Mouse (Mus musculus) common myeloid progenitor, adult 5-6 weeks (primary cell): ENCODE measurements around the gene Sf1. TPM values are rescaled to one million over a fixed set of nuclear protein-coding genes. Genes with fewer than 3 reads are reported as not detected.
A peak's percentile ranks its signal among the peaks of the same experiment; 100 is the strongest.

Experiments used
- ATAC-seq: replicated peaks from 2 replicates; pipeline ENCODE4 v1.8.0; 2016; ENCODE audit warnings: low read depth, mild to moderate bottlenecking, moderate TSS enrichment, inconsistent platforms; ENCODE audit not compliant: poor library complexity, severe bottlenecking
- total RNA-seq: library from RNA; stranded (forward); fragments of 200-1000, 187-1606 nt; gene quantifications from 2 replicates; pipeline ENCODE4 v1.2.3, GENCODE M21; 2017

Sf1 gene
- total RNA-seq, 1 experiment from 2014 or later: 221 TPM

GRCm38 (mm10) chr19:6393637-6394036 is 30.1 kb downstream of the Sf1 start:
- ATAC-seq: no peak

DNA sequence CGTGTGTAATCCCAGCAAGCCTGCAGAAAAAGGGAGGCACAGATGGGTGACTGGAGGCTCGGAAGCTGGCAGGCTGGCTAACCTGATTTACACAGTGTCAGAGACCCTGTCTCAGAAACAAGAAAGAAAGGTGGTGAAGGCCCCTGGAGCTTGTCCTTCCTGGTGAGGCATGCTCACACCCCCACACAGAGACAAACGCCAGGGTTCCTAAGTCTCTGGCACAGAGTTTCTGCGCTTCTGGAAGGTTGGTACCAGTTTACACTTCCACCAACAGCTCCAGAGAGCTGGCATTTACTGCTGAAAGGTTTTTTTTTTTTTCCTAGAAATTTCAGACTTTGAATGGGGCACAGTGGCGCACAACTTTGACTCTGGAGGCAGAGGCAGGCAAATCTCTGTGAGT is 32.7 kb downstream of the Sf1 start:
- no peak for ATAC-seq

DNA sequence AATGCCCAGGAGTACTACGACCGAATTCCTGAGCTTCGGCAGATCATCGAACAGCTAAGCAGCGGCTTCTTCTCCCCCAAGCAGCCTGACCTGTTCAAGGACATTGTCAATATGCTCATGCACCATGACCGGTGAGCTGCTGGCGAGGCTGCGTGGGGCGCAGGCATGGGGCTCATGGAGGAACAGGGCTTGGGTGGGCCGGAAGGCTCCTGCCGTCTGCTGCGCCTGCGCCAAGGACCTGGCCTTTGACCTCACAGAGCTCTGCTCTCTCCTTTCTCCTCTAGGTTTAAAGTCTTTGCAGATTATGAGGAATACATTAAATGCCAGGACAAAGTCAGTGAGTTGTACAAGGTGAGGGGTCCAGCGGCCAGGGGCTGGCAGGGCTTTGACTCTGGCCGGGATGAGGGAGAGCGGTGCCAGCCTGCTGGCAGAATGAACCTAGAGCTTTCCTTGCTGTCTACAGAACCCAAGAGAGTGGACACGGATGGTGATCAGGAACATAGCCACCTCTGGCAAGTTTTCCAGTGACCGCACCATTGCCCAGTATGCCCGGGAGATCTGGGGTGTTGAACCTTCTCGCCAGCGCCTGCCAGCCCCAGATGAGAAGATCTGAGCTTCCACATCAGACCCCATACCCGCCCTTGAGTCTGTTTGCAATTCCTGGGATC is 34.2 kb downstream of the Sf1 start:
- no peak for ATAC-seq

DNA sequence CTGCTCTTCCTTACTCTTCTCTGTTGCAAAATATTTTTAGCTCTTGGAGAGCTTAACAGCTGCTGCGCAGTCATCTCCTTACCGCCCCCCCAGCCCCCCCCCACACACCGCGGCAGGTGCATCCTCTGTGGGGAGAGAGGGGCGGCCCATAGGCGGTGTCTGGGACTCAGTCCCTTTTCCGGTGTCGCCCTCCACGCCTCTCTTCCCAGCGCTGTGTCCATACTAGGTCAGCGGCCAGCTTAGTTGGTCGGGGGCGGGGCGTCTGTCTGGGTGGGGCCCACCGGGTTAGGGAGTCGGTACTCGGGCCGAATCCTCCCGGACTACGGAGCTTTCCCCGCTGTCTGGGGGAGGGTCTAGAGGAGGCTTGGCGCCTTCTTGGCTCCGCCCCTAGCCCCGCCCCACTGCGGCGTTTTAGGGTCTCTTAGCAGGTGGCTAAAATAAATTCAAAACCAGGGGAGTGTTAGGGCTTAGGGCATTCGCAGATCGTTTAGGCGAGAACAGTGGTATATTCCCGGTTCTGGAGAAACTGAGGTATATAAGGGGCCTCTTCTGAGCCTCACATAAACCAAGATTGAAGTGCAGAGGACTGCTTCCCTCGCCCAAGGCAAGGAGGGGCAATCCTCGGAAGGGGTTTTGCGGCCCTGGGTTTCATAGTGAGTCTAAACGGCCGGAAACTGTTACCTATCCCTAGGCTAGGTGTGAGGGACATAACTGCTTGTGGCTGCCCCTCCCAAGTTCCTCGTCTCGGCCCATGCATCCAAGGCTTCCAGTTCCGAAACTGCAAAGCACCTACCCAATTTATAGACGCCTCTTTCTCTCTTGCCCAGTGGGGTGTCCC is 35.2 kb downstream of the Sf1 start:
- peak; percentile 45 for ATAC-seq

- ATAC-seq: peak; percentile 23
Observed at GRCm38 (mm10) chr19:6399285-6400095, 36.0 kb downstream of the Sf1 start, which contains the start of gene Rasgrp2. TSS of gene Rasgrp2 (plus strand) at chr19:6399340.

DNA sequence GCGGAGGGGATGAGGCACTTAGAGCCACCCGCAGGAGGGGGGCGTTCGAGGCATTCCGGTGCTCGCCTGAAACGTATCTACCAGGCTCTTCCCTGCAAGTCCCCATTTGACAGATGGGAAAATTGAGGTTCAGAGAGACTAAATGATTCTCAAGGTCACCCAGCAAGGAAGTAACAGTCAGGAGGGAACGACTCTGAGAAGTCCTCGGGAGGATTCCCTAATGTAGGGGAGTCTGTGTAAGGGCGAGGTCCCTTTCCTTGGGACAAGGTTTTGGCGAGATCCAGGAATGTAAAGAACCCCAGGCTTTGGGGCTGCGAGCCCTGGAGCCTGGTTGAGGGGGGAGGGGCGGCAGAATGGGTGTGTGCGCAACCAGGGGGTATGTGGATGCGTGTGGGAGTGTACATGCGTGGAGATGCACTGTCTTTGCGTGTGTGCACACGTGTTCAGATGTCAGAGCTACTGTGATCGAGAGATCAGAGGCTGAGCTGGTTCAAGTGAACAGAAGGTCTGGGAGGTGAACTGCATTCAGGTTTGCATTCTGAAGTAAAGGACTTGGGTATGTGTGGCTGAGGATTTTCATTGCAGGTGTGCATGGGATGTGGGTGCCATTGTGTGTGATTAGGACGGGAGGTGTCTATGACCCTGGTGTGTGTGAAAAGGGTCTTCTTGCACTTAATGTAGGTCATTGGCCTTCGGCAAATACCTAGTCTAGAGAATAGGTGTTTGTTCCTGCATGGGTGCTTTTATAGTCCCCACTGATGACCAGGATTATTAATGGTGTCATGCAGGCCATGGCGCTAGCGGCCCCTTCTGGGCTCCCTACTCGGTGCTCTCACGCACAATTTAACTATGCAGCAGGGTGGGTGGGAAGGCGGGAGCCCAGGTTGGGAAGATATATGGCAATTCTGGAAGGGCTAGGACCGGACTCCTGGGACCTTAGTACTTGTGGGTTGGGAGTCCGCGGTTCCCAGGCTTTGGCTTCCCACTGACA is 36.9 kb downstream of the Sf1 start:
- ATAC-seq: no peak

- ATAC-seq: peak; percentile 61
Observed at GRCm38 (mm10) chr19:6401131-6401815, 37.8 kb downstream of the Sf1 start.

GRCm38 (mm10) chr19:6401951-6402350 is 38.5 kb downstream of the Sf1 start:
- ATAC-seq: no peak

DNA sequence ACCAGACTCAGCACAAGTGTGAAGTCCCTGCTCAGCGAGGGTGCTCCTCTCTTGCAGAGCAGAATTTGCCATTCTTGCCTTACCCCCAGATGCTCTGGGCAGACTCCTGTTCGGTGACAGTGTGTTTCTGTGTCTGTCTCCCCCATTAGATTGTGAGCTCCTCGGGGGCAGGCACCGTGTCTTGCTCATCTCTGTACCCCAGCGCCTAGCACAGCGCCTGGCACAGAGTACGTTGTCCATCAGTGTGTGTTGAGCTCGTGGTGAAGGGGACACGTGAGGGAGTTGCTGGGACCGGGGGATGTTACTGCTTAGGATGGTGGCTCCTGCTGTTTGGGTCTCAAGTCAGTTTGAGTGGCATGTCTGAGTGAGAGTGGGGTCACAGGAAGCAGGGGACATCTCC is 40.4 kb downstream of the Sf1 start:
- ATAC-seq: no peak

- ATAC-seq: no peak
Observed at GRCm38 (mm10) chr19:6405433-6405832, 41.9 kb downstream of the Sf1 start.

DNA sequence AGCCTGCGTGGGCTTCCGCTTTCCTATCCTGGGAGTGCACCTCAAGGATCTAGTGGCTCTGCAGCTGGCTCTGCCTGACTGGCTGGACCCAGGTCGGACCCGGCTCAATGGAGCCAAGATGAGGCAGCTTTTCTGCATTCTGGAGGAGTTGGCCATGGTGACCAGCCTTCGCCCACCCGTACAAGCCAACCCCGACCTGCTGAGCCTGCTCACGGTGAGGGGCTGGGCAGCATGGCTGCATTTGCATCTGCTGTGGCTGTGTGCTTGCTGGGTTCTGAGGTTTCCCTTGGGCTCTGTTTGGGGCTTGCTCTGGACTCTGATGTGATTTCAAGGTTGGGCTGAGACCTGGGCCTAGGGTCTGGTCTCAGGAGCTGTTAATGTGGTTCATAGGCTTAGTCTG is 43.6 kb downstream of the Sf1 start:
- ATAC-seq: no peak

- ATAC-seq: no peak
Observed at GRCm38 (mm10) chr19:6407816-6408510, 44.5 kb downstream of the Sf1 start.

GRCm38 (mm10) chr19:6408749-6409148 is 45.3 kb downstream of the Sf1 start:
- no peak for ATAC-seq

GRCm38 (mm10) chr19:6409176-6409575 is 45.7 kb downstream of the Sf1 start:
- no peak for ATAC-seq

DNA sequence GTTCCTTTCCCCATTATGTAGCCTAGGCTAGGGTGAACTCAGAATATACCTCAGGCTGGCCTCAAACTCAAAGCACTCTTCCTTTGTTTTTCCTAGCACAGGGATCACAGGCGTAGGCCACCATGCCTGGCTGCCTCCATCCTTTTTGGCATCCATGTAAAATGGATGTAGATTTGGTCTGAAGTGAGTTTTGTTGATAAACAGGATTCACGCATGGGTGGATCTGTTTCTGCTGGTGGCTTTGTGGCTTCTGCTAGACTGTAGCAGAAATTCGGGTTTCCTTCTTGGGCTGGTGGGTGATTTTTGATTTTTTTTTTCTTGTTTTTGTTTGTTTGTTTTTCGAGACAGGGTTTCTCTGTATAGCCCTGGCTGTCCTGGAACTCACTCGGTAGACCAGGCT is 46.4 kb downstream of the Sf1 start:
- ATAC-seq: no peak

DNA sequence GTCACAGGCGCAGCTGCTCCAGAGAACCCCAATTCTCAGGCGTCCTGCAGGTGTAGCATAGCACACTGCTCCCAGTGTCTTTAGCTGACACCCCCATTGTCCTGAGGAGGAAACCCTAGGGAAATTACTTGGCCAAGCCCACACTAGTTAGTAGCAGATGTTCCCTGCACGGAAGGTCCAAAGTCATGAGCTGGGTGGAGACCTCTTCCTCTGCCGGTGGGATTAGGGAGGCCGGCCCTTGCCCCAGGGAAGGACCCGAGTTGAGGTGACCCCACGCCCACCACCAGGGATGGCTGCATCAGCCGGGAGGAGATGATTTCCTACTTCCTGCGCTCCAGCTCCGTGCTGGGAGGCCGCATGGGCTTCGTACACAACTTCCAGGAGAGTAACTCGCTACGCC is 49.3 kb downstream of the Sf1 start:
- no peak for ATAC-seq

DNA sequence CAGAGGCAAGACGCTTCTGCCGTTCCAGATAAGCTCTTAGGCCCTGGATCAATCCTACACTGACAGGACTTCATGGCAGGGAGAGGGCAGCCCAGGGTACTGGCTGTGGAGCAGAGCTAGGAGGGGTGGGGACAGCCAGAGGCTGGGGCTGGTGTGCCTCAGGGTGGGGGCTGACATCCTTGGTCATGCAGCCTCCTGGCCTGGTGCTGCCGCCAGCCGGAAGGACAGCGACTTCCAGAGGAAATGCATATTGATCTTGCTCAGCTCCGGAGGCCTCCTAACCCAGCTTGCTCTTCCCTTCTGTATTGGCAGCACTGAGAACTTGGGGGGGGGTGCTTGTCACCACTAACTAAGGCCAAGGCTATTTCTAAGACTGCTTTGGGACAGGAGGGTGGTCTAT is 52.0 kb downstream of the Sf1 start:
- ATAC-seq: no peak

- no peak for ATAC-seq
Observed at GRCm38 (mm10) chr19:6416124-6416770, 52.8 kb downstream of the Sf1 start.
